Mouse (Mus musculus): ENCODE measurements around the gene Olfr133. TPM values are rescaled to one million over a fixed set of nuclear protein-coding genes. Genes with fewer than 3 reads are reported as not detected.

Gene Olfr133
- polyA plus RNA-seq (2014; fragmentation: Illumina TruSeq; extraction: RNeasy Lipid Tissue Mini Kit (QIAGEN cat#74804); ENCODE audit: insufficient read depth, low read depth, low replicate concordance): not detected

DNA sequence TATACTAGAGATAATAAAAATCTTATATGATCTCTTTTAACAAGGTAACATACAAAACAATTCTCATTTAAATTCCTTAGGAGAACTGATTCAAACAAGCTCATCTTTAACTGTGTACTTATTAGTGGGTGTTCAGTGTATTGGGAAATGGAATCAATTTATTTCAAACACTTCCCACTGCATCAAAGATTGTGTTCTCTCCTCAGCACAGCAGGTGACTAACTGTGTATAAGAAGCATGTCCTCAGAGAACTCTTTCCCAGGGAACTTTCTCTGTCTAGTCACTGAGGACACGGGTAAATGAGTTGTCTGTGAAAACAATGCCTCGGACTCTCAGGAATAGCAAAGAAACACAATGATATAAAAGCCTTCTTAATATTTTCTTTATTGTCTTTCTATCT is at the start of gene Olfr133:
TSS of gene Olfr133 (plus strand) at position 301 of the 400 bp plus-strand sequence.

DNA sequence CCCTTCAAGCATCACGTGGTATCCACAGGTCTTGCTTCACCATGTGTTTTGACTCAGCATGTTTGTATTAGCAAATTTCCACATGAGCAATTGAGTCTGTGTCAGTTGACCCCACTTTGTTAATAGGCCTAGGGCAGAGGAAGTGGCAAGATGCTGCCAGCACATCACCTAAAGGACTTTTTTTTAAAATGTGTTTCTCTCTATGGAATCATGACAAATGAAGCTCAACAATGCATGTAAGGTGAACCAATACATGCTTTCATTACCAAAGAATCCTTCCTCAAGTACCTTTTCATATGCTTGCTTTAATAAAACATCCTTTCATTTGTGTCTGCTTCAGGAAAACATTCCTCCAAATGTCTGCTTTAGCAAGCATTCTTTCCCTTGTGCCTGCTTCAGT is 10.7 kb upstream of the Olfr133 start, which contains the start of gene Olfr132:
TSS of gene Olfr132 (minus strand) at position 101 of the 400 bp plus-strand sequence.

DNA sequence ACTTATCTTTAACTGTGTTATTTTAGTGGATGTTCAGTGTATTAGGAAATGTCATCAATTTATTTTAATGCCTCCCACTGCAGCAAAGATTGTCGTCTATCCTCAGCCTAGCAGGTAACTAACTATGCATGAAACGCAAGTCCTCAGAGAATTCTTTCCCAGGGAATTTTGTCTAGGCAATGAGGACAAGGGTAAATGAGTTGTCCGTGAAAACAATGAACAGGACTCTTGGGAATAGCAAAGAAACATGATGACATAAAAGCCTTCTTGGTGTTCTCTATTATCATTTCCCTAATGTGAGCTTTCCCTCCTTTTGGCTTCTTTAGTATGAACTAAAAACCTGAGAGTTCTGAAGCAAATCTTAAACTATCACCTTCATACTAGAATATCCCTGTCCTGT is 26.0 kb downstream of the Olfr133 start, which contains the start of gene Olfr134:
TSS of gene Olfr134 (plus strand) at position 301 of the 400 bp plus-strand sequence.

Other genes with a start within 250 kb of the Olfr133 start
- not detected for gene Olfr127, start 244.8 kb upstream of the Olfr133 start, polyA plus RNA-seq (2014; fragmentation: Illumina TruSeq; extraction: RNeasy Lipid Tissue Mini Kit (QIAGEN cat#74804); ENCODE audit: insufficient read depth, low read depth, low replicate concordance)
- gene Olfr128, start 224.7 kb upstream of the Olfr133 start, polyA plus RNA-seq (2014; fragmentation: Illumina TruSeq; extraction: RNeasy Lipid Tissue Mini Kit (QIAGEN cat#74804); ENCODE audit: insufficient read depth, low read depth, low replicate concordance): not detected
- gene Olfr761, start 192.2 kb upstream of the Olfr133 start, polyA plus RNA-seq (2014; fragmentation: Illumina TruSeq; extraction: RNeasy Lipid Tissue Mini Kit (QIAGEN cat#74804); ENCODE audit: insufficient read depth, low read depth, low replicate concordance): not detected
- not detected for gene Olfr129, start 85.2 kb upstream of the Olfr133 start, polyA plus RNA-seq (2014; fragmentation: Illumina TruSeq; extraction: RNeasy Lipid Tissue Mini Kit (QIAGEN cat#74804); ENCODE audit: insufficient read depth, low read depth, low replicate concordance)
- not detected for gene Olfr130, start 81.4 kb upstream of the Olfr133 start, polyA plus RNA-seq (2014; fragmentation: Illumina TruSeq; extraction: RNeasy Lipid Tissue Mini Kit (QIAGEN cat#74804); ENCODE audit: insufficient read depth, low read depth, low replicate concordance)
- not detected for gene Olfr131, start 56.6 kb upstream of the Olfr133 start, polyA plus RNA-seq (2014; fragmentation: Illumina TruSeq; extraction: RNeasy Lipid Tissue Mini Kit (QIAGEN cat#74804); ENCODE audit: insufficient read depth, low read depth, low replicate concordance)
- gene Olfr132, start 10.8 kb upstream of the Olfr133 start, polyA plus RNA-seq (2014; fragmentation: Illumina TruSeq; extraction: RNeasy Lipid Tissue Mini Kit (QIAGEN cat#74804); ENCODE audit: insufficient read depth, low read depth, low replicate concordance): not detected
- gene Olfr134, start 26.1 kb downstream of the Olfr133 start, polyA plus RNA-seq (2014; fragmentation: Illumina TruSeq; extraction: RNeasy Lipid Tissue Mini Kit (QIAGEN cat#74804); ENCODE audit: insufficient read depth, low read depth, low replicate concordance): not detected
- not detected for gene Olfr135, start 59.1 kb downstream of the Olfr133 start, polyA plus RNA-seq (2014; fragmentation: Illumina TruSeq; extraction: RNeasy Lipid Tissue Mini Kit (QIAGEN cat#74804); ENCODE audit: insufficient read depth, low read depth, low replicate concordance)
- gene Olfr138, start 115.8 kb downstream of the Olfr133 start, polyA plus RNA-seq (2014; fragmentation: Illumina TruSeq; extraction: RNeasy Lipid Tissue Mini Kit (QIAGEN cat#74804); ENCODE audit: insufficient read depth, low read depth, low replicate concordance): not detected
- not detected for gene Olfr137, start 162.3 kb downstream of the Olfr133 start, polyA plus RNA-seq (2014; fragmentation: Illumina TruSeq; extraction: RNeasy Lipid Tissue Mini Kit (QIAGEN cat#74804); ENCODE audit: insufficient read depth, low read depth, low replicate concordance)
- gene Olfr136, start 184.6 kb downstream of the Olfr133 start, polyA plus RNA-seq (2014; fragmentation: Illumina TruSeq; extraction: RNeasy Lipid Tissue Mini Kit (QIAGEN cat#74804); ENCODE audit: insufficient read depth, low read depth, low replicate concordance): not detected